Mouse (Mus musculus): ENCODE measurements around the gene Rgs16. TPM values are rescaled to one million over a fixed set of nuclear protein-coding genes. Genes with fewer than 3 reads are reported as not detected.

Gene Rgs16
- polyA plus RNA-seq, 1 experiment: 2.8 TPM

DNA sequence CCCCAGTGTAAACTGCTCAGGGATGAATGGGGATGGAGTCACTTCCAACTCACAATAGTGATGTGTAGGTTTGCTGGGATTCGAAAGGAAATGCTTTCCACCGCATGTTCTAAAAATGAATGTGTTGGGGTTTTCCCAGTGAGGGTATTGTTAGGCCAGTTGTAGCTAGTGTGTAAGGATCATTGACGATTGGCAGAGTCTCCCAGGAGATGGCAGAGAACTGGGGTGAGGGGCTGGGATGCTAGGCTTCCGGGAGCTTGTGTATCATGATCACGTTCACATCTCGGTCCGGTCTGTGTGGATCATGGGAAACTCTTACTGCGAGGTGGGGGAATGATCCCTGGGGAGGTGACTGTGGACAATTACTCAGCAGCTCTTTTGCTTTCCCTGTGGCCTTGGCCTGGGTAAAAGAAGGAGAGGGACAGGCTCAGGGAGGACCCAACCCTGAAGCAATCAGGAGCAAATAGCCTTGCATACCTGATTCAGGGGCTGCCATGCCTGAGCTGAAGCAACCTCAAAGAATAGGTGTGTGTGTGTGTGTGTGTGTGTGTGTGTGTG lies 37.2 kb upstream of the Rgs16 start:
- no peak overlapping the region for H3K4me3 ChIP-seq (ENCODE audit: insufficient read depth, poor library complexity, severe bottlenecking)
- H3K79me2 ChIP-seq (ENCODE audit: control insufficient read depth, insufficient read depth): no peaks in the 10 kb centered on the region
- TF ChIP-seq MYOG (IDR thresholded peaks at IDR 0.05; ENCODE audit: control insufficient read depth, extremely low read depth, insufficient read length) (no peak), USF1 (IDR thresholded peaks at IDR 0.05; ENCODE audit: low read depth) (no peak), MYOD1 (IDR thresholded peaks at IDR 0.05; ENCODE audit: control insufficient read depth, insufficient read length, low read depth) (no peak), CEBPB (IDR thresholded peaks at IDR 0.05; ENCODE audit: low read depth) (no peak), CTCF (IDR thresholded peaks at IDR 0.05; ENCODE audit: control insufficient read depth, insufficient read depth, insufficient read length) (no peak), MAX (IDR thresholded peaks at IDR 0.05) (no peak), FOSL1 (IDR thresholded peaks at IDR 0.05; ENCODE audit: insufficient read depth, low read length, poor library complexity, severe bottlenecking) (no peak)
- H3ac ChIP-seq (ENCODE audit: control insufficient read depth, insufficient read length, low read depth): no peak overlapping the region
- H3K79me3 ChIP-seq (ENCODE audit: low read depth): no peaks in the 10 kb centered on the region
- H3K27me3 ChIP-seq (ENCODE audit: control insufficient read depth, insufficient read depth, insufficient read length): peaks cover 3% of the 10 kb centered on the region
- no peaks in the 10 kb centered on the region for H3K36me3 ChIP-seq (ENCODE audit: control insufficient read depth, insufficient read depth)

DNA sequence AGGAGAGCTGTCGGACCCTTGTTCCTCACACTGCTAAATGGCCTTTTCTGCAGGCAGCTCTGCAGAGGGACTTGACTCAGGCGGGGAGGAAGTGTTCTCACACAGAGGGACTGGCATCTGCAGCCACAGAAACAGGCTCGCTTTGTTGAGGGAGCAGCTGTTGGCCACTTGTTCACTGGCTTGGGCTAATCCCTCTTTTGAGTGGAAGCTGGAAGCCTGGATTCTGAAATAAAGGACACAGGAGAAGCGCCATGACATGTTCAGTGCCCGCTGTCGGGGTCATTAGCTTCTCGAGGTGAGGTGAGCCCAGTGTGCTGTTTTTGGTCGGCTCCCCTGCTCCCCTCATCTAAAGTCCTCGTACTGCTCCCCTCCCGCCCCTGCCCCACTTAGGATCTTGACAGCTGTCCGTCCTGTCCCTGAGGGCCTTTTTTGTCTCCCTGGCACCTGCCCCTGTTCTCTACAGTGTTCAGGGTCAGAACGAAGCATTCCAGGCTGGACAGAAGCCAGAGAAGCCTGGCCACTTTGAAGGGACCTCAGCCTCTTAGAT lies 36.6 kb upstream of the Rgs16 start:
- peaks cover 3% of the 10 kb centered on the region for H3K27me3 ChIP-seq (ENCODE audit: control insufficient read depth, insufficient read depth, insufficient read length)
- H3K4me3 ChIP-seq (ENCODE audit: insufficient read depth, poor library complexity, severe bottlenecking): no peak overlapping the region
- H3ac ChIP-seq (ENCODE audit: control insufficient read depth, insufficient read length, low read depth): no peak overlapping the region
- H3K79me2 ChIP-seq (ENCODE audit: control insufficient read depth, insufficient read depth): no peaks in the 10 kb centered on the region
- TF ChIP-seq CEBPB (IDR thresholded peaks at IDR 0.05; ENCODE audit: low read depth) (no peak), CTCF (IDR thresholded peaks at IDR 0.05; ENCODE audit: control insufficient read depth, insufficient read depth, insufficient read length) (no peak), FOSL1 (IDR thresholded peaks at IDR 0.05; ENCODE audit: insufficient read depth, low read length, poor library complexity, severe bottlenecking) (no peak), USF1 (IDR thresholded peaks at IDR 0.05; ENCODE audit: low read depth) (no peak), MAX (IDR thresholded peaks at IDR 0.05) (no peak), MYOD1 (IDR thresholded peaks at IDR 0.05; ENCODE audit: control insufficient read depth, insufficient read length, low read depth) (no peak), MYOG (IDR thresholded peaks at IDR 0.05; ENCODE audit: control insufficient read depth, extremely low read depth, insufficient read length) (no peak)
- no peaks in the 10 kb centered on the region for H3K36me3 ChIP-seq (ENCODE audit: control insufficient read depth, insufficient read depth)
- H3K79me3 ChIP-seq (ENCODE audit: low read depth): no peaks in the 10 kb centered on the region

DNA sequence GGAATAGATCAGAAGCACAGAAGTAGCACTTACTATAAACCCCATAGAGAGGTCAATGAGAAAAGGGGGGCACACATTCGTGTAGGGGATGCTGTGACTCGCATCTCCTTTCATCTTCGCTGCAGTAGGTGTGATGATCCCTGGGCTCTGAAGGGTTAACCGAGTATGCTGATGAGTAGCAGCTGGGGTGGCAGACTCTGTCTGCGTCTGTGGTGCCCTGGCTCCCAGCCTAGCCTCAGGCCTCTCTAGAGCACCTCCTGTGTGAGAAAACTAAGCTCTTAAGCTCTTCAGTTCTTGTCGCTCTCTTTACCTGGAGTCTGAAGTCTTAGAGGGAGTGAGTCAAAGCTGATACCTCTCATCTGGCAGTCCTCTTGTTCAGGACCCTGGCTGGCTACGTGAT lies 36.0 kb upstream of the Rgs16 start:
- Histone ChIP-seq H3K36me3 (ENCODE audit: control insufficient read depth, insufficient read depth) (no peaks in the 10 kb centered on the region), H3K27me3 (ENCODE audit: control insufficient read depth, insufficient read depth, insufficient read length) (peaks cover 3% of the 10 kb centered on the region), H3K4me3 (ENCODE audit: insufficient read depth, poor library complexity, severe bottlenecking) (no peak overlapping the region), H3K79me3 (ENCODE audit: low read depth) (no peaks in the 10 kb centered on the region), H3K79me2 (ENCODE audit: control insufficient read depth, insufficient read depth) (no peaks in the 10 kb centered on the region), H3ac (ENCODE audit: control insufficient read depth, insufficient read length, low read depth) (no peak overlapping the region)
- TF ChIP-seq MYOG (IDR thresholded peaks at IDR 0.05; ENCODE audit: control insufficient read depth, extremely low read depth, insufficient read length) (no peak), MYOD1 (IDR thresholded peaks at IDR 0.05; ENCODE audit: control insufficient read depth, insufficient read length, low read depth) (no peak), FOSL1 (IDR thresholded peaks at IDR 0.05; ENCODE audit: insufficient read depth, low read length, poor library complexity, severe bottlenecking) (no peak), MAX (IDR thresholded peaks at IDR 0.05) (no peak), CEBPB (IDR thresholded peaks at IDR 0.05; ENCODE audit: low read depth) (no peak), USF1 (IDR thresholded peaks at IDR 0.05; ENCODE audit: low read depth) (no peak), CTCF (IDR thresholded peaks at IDR 0.05; ENCODE audit: control insufficient read depth, insufficient read depth, insufficient read length) (no peak)

DNA sequence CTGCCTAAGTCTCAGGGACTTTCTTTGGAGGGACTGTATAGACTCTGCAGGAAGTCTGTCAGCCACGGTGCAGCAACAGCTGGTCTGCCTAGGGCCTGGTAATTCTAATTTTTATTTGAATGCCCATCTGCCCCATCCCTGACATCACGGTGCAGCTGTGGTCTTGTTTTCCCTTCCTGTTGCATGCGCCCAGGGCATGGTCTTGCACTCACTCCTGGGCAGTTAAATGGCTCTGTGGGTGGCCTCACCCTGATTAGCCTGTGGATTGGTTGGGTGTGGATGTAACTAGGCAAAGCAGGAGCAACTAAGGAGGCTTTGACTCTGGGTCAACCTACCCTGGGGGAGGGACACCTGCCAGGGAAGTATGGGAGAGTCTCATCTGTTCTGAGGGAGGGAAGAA lies 35.2 kb upstream of the Rgs16 start:
- Histone ChIP-seq H3K79me3 (ENCODE audit: low read depth) (no peaks in the 10 kb centered on the region), H3ac (ENCODE audit: control insufficient read depth, insufficient read length, low read depth) (no peak overlapping the region), H3K79me2 (ENCODE audit: control insufficient read depth, insufficient read depth) (no peaks in the 10 kb centered on the region), H3K4me3 (ENCODE audit: insufficient read depth, poor library complexity, severe bottlenecking) (no peak overlapping the region), H3K27me3 (ENCODE audit: control insufficient read depth, insufficient read depth, insufficient read length) (peaks cover 3% of the 10 kb centered on the region), H3K36me3 (ENCODE audit: control insufficient read depth, insufficient read depth) (no peaks in the 10 kb centered on the region)
- TF ChIP-seq CEBPB (IDR thresholded peaks at IDR 0.05; ENCODE audit: low read depth): no peak
- TF ChIP-seq MAX (IDR thresholded peaks at IDR 0.05): no peak
- TF ChIP-seq MYOD1 (IDR thresholded peaks at IDR 0.05; ENCODE audit: control insufficient read depth, insufficient read length, low read depth): no peak

DNA sequence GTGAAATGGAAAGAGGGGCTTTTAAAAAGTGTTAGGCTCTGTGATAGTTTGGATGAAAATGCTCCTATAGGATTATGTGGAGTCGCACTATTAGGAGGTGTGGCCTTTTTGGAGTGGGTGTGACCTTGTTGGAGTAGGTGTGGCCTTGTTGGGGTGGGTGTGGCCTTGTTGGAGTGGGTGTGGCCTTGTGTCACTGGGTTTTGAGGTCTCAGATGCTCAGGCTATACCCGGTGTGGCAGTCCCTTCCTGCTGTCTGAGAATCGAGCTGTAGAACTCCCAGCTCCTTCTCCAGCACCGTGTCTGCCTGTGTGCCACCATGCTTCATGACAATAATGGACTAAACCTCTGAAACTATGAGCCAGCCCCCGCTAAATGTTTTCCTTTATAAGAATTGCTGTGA lies 31.5 kb upstream of the Rgs16 start:
- H3ac ChIP-seq (ENCODE audit: control insufficient read depth, insufficient read length, low read depth): no peak overlapping the region
- no peaks in the 10 kb centered on the region for H3K79me2 ChIP-seq (ENCODE audit: control insufficient read depth, insufficient read depth)
- H3K79me3 ChIP-seq (ENCODE audit: low read depth): no peaks in the 10 kb centered on the region
- H3K4me3 ChIP-seq (ENCODE audit: insufficient read depth, poor library complexity, severe bottlenecking): no peak overlapping the region
- peaks cover 3% of the 10 kb centered on the region for H3K27me3 ChIP-seq (ENCODE audit: control insufficient read depth, insufficient read depth, insufficient read length)
- H3K36me3 ChIP-seq (ENCODE audit: control insufficient read depth, insufficient read depth): no peaks in the 10 kb centered on the region
- TF ChIP-seq CTCF (IDR thresholded peaks at IDR 0.05; ENCODE audit: control insufficient read depth, insufficient read depth, insufficient read length) (no peak), MAX (IDR thresholded peaks at IDR 0.05) (no peak)

DNA sequence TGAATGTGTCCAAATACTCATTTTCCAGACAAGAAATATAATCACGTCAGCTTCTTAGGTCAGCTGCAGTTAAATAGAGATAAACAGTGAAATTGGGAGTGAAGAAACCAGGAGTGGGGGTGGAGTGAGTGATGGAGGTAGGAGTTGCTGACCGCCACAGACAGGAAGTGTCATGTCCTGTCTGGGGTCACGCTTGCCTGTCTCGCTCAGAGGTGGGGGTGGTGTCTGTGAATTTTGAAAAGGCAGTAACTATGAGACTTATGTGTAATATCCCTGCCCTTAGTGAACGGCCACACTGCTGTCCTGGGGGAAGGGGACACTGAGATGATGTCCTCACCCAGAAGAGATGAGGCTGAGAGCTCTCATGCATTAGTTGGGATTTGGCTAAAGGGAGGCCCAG lies 30.7 kb upstream of the Rgs16 start:
- Histone ChIP-seq H3K79me2 (ENCODE audit: control insufficient read depth, insufficient read depth) (no peaks in the 10 kb centered on the region), H3K36me3 (ENCODE audit: control insufficient read depth, insufficient read depth) (no peaks in the 10 kb centered on the region), H3ac (ENCODE audit: control insufficient read depth, insufficient read length, low read depth) (no peak overlapping the region), H3K27me3 (ENCODE audit: control insufficient read depth, insufficient read depth, insufficient read length) (peaks cover 3% of the 10 kb centered on the region), H3K79me3 (ENCODE audit: low read depth) (no peaks in the 10 kb centered on the region), H3K4me3 (ENCODE audit: insufficient read depth, poor library complexity, severe bottlenecking) (no peak overlapping the region)
- TF ChIP-seq USF1 (IDR thresholded peaks at IDR 0.05; ENCODE audit: low read depth): no peak
- no peak for TF ChIP-seq FOSL1 (IDR thresholded peaks at IDR 0.05; ENCODE audit: insufficient read depth, low read length, poor library complexity, severe bottlenecking)
- no peak for TF ChIP-seq MYOD1 (IDR thresholded peaks at IDR 0.05; ENCODE audit: control insufficient read depth, insufficient read length, low read depth)
- TF ChIP-seq CTCF (IDR thresholded peaks at IDR 0.05; ENCODE audit: control insufficient read depth, insufficient read depth, insufficient read length): no peak
- TF ChIP-seq MAX (IDR thresholded peaks at IDR 0.05): no peak
- TF ChIP-seq MYOG (IDR thresholded peaks at IDR 0.05; ENCODE audit: control insufficient read depth, extremely low read depth, insufficient read length): no peak
- no peak for TF ChIP-seq CEBPB (IDR thresholded peaks at IDR 0.05; ENCODE audit: low read depth)

All from C2C12 (cell line).